ENCODE assay signal across 23 mouse cellular contexts in the genomic region with DNA sequence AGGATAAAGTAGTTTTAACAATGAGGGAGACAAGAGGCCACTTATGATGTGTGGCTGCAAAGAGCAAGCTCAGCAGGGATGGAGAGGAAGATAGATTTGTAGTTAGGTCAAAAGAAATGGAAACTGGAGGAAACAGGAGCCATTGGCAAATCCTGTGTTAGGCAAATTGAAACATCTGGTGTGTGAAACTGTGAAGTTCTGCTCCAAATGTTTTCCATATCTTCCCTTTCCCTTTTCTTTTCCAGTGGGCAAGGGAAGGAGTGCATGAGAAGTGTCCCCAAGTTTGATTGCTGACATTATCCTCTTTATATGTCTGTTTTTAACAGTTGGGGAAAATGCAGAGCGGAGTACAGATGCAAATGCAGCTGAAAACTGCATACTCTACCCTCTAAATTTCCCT.
DNase-seq lines count a peak whose midpoint lies in the region; ATAC-seq and TF ChIP-seq lines count a peak whose summit lies in the region.
"Had no signal": no experiment of that assay in that cellular context is flagged by ENCODE, and none has a peak within 500 bp of the region (broad histone marks: within the 10 kb centered on the region; RNA-seq: fewer than 3 reads in every experiment).

No protein-coding gene starts in this region.

- no peaks in the 10 kb centered on the region for H3K27me3 ChIP-seq in lung, embryonic 14.5 days (ENCODE audit: insufficient read depth, low read length)
- no peaks in the 10 kb centered on the region for H3K27me3 ChIP-seq in lung, postnatal 0 days (replicated peaks; ENCODE audit: insufficient read depth, low read length)
- H3K27me3 ChIP-seq in hindbrain, embryonic 16.5 days (replicated peaks; ENCODE audit: control insufficient read depth, insufficient read depth, low read length): no peaks in the 10 kb centered on the region
- H3K27me3 ChIP-seq: embryonic facial prominence, embryonic 13.5 days; embryonic facial prominence, embryonic 15.5 days; forebrain, embryonic 12.5 days had no signal

- no peaks in the 10 kb centered on the region for H3K9me3 ChIP-seq in lung, embryonic 14.5 days (ENCODE audit: low read depth, low read length)
- no peaks in the 10 kb centered on the region for H3K9me3 ChIP-seq in lung, postnatal 0 days (ENCODE audit: low read length)
- H3K9me3 ChIP-seq in hindbrain, embryonic 16.5 days (ENCODE audit: control insufficient read depth, low read length): 0 out of 2 replicates have a peak, but pooled peaks cover 2% of the 10 kb centered on the region
- H3K9me3 ChIP-seq: embryonic facial prominence, embryonic 13.5 days; embryonic facial prominence, embryonic 15.5 days; forebrain, embryonic 10.5 days; forebrain, embryonic 12.5 days had no signal

- no peak overlapping the region for H3K27ac ChIP-seq in lung, embryonic 14.5 days (ENCODE audit: low read depth)
- no peak overlapping the region for H3K27ac ChIP-seq in lung, postnatal 0 days (ENCODE audit: low read length)
- no peak overlapping the region for H3K27ac ChIP-seq in hindbrain, embryonic 16.5 days (ENCODE audit: low read depth, low read length)
- H3K27ac ChIP-seq: embryonic facial prominence, embryonic 13.5 days; embryonic facial prominence, embryonic 15.5 days; forebrain, embryonic 10.5 days; forebrain, embryonic 12.5 days had no signal

- no peaks in the 10 kb centered on the region for H3K4me1 ChIP-seq in lung, embryonic 14.5 days (ENCODE audit: insufficient read depth)
- H3K4me1 ChIP-seq in lung, postnatal 0 days (ENCODE audit: insufficient read depth, low read depth, low read length): no peaks in the 10 kb centered on the region
- H3K4me1 ChIP-seq in hindbrain, embryonic 16.5 days (ENCODE audit: control insufficient read depth, insufficient read depth, low read depth, low read length): no peaks in the 10 kb centered on the region
- H3K4me1 ChIP-seq: embryonic facial prominence, embryonic 13.5 days; embryonic facial prominence, embryonic 15.5 days; forebrain, embryonic 10.5 days; forebrain, embryonic 12.5 days had no signal

- peak; percentile 7 to 59 for DNase-seq in frontal cortex, adult 2 months (ENCODE audit: extremely low spot score in 1 of 2, low spot score in 1 of 2)
- no peak for DNase-seq in frontal cortex, postnatal 25 days (ENCODE audit: low spot score in 2 of 2)
- peak; percentile 11 for DNase-seq in lung, embryonic 14.5 days
- DNase-seq in lung, postnatal 0 days (ENCODE audit: low spot score): no peak
- DNase-seq in brain, adult 2 months (ENCODE audit: low read depth, low spot score): peak; percentile 57
- peak; percentile 35 for DNase-seq in telencephalon, adult 2 months (ENCODE audit: low read depth, low spot score)
- DNase-seq: adrenal gland, adult 2 months; adrenal gland, postnatal 10 days; adrenal gland, postnatal 25 days; cerebellum, adult 11-12 months; cerebellum, adult 2 months; cerebellum, adult 9-10 months; cerebellum, postnatal 14 days; cerebellum, postnatal 36 days; embryo, embryonic 11 days had no signal

- no peak for TF ChIP-seq CTCF in lung, embryonic 14.5 days (IDR thresholded peaks at IDR 0.05; ENCODE audit: low read depth)
- TF ChIP-seq CTCF in lung, postnatal 0 days (IDR thresholded peaks at IDR 0.05): no peak

- 68% methylated on average over 1 of the region's 1 CpGs for WGBS in lung, embryonic 14.5 days
- 52% methylated on average over 1 of the region's 1 CpGs for WGBS in lung, postnatal 0 days
- 84% methylated on average over 1 of the region's 1 CpGs for WGBS in hindbrain, embryonic 16.5 days

- H3K36me3 ChIP-seq in lung, embryonic 14.5 days (ENCODE audit: insufficient read depth): no peaks in the 10 kb centered on the region
- H3K36me3 ChIP-seq in lung, postnatal 0 days (ENCODE audit: insufficient read depth, low read length): no peaks in the 10 kb centered on the region
- no peaks in the 10 kb centered on the region for H3K36me3 ChIP-seq in hindbrain, embryonic 16.5 days (ENCODE audit: control insufficient read depth, insufficient read depth, low read length)
- H3K36me3 ChIP-seq: embryonic facial prominence, embryonic 13.5 days; embryonic facial prominence, embryonic 15.5 days; forebrain, embryonic 10.5 days; forebrain, embryonic 12.5 days had no signal

- H3K4me2 ChIP-seq in lung, embryonic 14.5 days: no peak overlapping the region
- H3K4me2 ChIP-seq in lung, postnatal 0 days (replicated peaks; ENCODE audit: low read depth, low read length): no peak overlapping the region
- no peak overlapping the region for H3K4me2 ChIP-seq in hindbrain, embryonic 16.5 days (ENCODE audit: low read length)
- H3K4me2 ChIP-seq: embryonic facial prominence, embryonic 13.5 days; embryonic facial prominence, embryonic 15.5 days; forebrain, embryonic 12.5 days had no signal

- no peak overlapping the region for H3K4me3 ChIP-seq in lung, embryonic 14.5 days (ENCODE audit: low read depth, low read length)
- no peak overlapping the region for H3K4me3 ChIP-seq in lung, postnatal 0 days (ENCODE audit: low read depth, low read length)
- no peak overlapping the region for H3K4me3 ChIP-seq in hindbrain, embryonic 16.5 days (ENCODE audit: low read length)
- H3K4me3 ChIP-seq: embryonic facial prominence, embryonic 13.5 days; embryonic facial prominence, embryonic 15.5 days; erythroblast, embryonic 14.5 days; forebrain, embryonic 10.5 days; forebrain, embryonic 12.5 days had no signal

- no peak overlapping the region for H3K9ac ChIP-seq in lung, embryonic 14.5 days
- H3K9ac ChIP-seq in lung, postnatal 0 days (replicated peaks; ENCODE audit: low read depth): no peak overlapping the region
- H3K9ac ChIP-seq in hindbrain, embryonic 16.5 days (ENCODE audit: low read depth, low read length): no peak overlapping the region
- H3K9ac ChIP-seq: embryonic facial prominence, embryonic 13.5 days; embryonic facial prominence, embryonic 15.5 days; forebrain, embryonic 12.5 days had no signal

- no peak for TF ChIP-seq EP300 in lung, postnatal 0 days (IDR thresholded peaks at IDR 0.05)

- no peak for ATAC-seq in lung, embryonic 14.5 days (ENCODE audit: insufficient read depth)
- ATAC-seq in lung, postnatal 0 days: no peak
- ATAC-seq in hindbrain, embryonic 16.5 days: no peak
- ATAC-seq: forebrain, embryonic 14.5 days; forebrain, embryonic 16.5 days had no signal

Comparison
In these comparisons a context has a peak if more than half of its experiments do, and no peak if none do; other contexts are left out.
1. DNase-seq: peak in frontal cortex, adult 2 months (2 of 2), lung, embryonic 14.5 days (single experiment), brain, adult 2 months (single experiment) and telencephalon, adult 2 months (single experiment); none in frontal cortex, postnatal 25 days (0 of 2) and lung, postnatal 0 days (single experiment).